Mouse (Mus musculus) fat pad, adult 2 months (tissue): Measurements from ENCODE around the gene Popdc2.
A peak's percentile ranks its signal among the peaks of the same experiment; 100 is the strongest.
"Not testable (repeated sequence)": the region's sequence is repeated elsewhere in the genome, so short reads cannot be mapped to it uniquely, and the experiment has no call there.

Experiments used
- DNase-seq: peaks from one replicate; pipeline ENCODE4 v3.0.0-alpha.2; 2011; ENCODE audit warnings: low read depth, low spot score; ENCODE audit errors: extremely low read depth

The Popdc2 gene

DNA sequence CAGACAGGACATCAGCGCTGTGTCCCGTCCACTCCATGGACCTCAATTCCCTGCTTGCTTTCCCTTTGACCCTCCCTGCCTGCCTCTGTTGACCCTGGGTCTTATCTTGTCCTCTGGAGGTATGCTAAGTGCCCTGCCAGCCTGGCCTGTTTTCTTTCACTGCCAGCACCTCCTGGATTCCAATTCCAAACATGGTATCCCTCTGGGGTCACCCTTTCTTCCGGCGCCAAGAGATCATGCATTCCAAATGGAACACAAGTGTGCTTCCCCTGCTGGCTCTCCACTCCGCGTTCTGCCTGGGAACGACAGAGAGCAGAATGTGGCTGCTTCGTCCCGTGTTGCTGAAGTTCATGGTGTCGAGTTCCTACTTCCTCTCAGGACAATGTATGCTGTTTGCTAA is at the start of gene Popdc2:
Popdc2 (plus strand) TSS at position 277 of the 400 bp plus-strand sequence.
- no peak for DNase-seq

DNA sequence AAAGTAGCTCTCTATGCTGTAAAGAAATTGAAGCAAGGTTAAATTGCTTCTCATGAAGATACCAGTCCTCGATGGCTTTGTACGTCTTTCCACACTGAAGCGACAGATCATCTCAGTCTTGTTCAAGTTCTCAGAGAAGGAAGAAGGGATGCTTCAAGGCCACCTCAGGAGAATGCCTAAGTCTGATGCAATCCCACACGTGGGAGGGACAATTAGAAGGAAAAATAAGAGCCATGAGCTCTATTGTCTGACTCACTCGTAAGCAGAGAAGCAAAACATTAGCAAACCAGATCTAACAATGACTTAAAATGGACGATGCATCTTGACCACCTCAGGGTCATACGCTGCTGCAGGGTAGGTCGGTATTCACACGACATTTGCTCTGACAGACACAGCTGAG is 43.5 kb upstream of the Popdc2 start:
- peak; percentile 21 for DNase-seq

DNA sequence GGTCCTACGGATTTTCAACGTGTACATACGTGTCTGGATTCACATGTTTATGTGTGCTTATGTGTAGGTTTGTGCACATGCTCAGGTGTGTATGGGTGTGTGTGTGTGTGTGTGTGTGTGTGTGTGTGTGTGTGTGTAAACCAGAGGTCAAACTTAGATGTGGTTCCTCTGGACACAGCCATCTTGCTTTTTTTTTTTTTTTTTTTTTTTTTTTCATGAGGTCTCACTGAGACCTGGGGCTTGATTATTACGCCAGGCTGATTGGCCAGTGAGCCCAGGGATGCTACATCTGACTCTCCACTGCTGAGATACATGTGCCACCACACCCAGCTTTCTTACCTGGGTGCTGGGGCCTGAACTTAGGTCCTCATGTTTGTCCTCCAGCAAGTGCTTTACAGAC is 42.9 kb upstream of the Popdc2 start:
- DNase-seq = no peak

DNA sequence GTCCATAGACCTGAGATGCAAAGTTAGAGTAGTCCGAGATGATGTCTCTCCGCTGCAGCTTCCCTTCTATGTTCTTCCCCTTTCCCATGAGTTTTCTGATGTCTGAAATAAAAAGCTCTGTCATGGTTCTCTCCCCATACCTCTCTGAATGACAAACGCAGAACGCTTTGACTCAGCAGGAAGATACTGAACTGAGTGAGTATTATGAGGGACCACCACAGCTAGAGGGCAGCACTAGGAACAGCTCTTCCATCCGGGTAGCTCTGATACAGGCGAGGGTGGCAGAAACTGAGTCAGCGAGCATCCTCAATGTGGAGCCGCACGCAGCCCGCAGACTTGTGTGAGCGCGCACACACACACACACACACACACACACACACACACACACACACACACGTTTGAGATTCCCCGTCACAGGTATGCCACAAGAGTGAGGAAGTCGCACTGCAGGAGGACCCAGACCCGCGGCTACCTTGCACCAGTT is 40.5 kb upstream of the Popdc2 start:
- no peak for DNase-seq

DNA sequence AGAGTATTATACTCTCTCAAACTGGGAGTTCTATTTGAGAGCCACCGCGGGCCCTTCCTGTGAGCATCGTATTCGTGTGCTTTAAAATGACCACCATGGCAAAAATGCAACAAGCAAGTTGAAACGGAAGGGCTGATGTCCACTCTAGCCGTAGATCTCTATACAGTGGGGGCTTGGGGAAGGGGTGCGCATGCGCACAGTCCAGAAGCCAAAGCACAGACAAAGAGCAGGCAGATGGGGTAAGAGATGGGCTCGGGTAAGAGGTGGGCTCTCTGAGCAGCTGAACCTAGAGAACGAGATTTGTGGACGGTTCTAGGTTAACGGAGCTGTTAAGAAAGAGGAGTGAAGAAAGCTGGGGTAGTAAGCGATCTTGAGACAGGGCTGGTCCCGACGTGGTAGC is 37.7 kb upstream of the Popdc2 start:
- DNase-seq = no peak

DNA sequence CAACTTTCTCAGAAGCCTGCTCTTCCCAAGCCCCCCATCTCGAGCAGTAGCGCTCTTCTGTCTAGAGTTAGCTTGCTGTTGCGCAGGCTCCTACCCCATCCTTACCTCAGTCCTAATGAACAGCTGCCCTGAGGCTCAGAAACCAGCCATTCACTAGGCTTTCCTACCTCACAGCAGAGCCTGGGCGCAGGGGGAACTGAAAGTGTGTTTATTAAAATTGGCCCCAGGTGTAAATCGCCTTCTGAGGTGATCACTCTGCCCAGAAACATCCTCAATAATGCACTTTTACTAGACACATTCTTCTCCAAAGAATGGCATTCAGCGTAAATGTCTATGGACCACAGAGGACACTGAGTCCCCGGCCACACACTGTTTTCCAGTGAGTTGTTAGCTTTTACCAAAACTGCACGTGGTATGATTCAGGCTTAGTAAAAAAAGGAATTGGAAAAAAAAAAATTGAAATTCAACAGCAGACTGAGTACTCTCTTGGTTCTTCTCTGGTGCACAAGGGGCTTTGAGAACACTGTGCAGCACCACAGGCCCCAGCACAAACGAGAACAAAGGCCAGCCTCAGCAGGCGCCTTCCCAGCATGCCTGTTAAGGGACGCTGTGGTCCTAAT is 35.1 kb upstream of the Popdc2 start:
- no peak for DNase-seq

DNA sequence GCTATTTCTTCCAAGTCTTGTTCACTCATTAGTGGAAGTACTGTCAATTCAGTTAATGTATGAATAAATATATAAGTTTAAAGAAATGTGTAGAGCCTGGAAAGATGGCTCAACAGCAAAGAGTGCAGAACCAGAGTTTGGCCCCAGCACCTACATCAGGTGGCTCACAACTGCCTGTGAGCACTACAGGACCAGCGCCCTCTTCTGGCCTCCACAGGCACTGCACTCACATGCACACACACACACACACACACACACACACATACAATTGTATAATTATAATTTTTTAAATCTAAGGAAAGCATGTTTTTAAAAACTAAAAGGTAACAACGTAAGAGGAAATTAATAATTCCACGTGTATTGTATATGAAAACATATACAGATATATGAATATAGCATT is 32.7 kb upstream of the Popdc2 start:
- no peak for DNase-seq

DNA sequence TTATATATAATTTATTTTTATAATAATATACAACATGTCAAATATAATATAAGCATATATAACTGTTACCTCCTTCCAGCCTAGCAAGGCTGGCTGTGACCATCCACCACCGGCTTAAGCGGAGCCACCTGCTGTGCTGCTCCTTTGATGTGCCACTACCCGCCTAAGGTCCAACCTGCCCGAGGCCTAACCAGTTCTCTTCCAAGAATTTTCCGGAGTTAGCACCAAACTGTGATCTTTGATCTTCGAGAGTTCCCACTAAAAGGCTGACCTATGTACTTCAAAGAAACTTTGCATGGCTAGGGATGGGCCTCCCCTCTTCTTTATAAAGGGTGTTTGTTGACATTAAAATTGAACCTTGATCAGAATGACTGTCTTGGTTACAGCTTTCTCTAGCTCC is 27.6 kb upstream of the Popdc2 start:
- no peak for DNase-seq

DNA sequence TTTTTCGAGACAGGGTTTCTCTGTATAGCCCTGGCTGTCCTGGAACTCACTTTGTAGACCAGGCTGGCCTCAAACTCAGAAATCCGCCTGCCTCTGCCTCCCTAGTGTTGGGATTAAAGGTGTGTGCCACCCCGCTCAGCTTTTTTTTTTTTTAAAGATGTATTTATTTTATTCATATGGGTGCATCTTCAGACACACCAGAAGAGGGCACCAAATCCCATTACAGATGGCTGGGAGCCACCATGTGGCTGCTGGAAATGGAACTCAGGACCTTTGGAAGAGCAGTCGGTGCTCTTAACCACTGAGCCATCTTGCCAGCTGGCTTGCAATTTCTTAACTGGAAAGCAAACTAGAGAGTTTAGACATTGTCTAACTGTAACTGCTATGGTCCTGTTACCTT is 23.9 kb upstream of the Popdc2 start:
- not testable (repeated sequence) for DNase-seq

DNA sequence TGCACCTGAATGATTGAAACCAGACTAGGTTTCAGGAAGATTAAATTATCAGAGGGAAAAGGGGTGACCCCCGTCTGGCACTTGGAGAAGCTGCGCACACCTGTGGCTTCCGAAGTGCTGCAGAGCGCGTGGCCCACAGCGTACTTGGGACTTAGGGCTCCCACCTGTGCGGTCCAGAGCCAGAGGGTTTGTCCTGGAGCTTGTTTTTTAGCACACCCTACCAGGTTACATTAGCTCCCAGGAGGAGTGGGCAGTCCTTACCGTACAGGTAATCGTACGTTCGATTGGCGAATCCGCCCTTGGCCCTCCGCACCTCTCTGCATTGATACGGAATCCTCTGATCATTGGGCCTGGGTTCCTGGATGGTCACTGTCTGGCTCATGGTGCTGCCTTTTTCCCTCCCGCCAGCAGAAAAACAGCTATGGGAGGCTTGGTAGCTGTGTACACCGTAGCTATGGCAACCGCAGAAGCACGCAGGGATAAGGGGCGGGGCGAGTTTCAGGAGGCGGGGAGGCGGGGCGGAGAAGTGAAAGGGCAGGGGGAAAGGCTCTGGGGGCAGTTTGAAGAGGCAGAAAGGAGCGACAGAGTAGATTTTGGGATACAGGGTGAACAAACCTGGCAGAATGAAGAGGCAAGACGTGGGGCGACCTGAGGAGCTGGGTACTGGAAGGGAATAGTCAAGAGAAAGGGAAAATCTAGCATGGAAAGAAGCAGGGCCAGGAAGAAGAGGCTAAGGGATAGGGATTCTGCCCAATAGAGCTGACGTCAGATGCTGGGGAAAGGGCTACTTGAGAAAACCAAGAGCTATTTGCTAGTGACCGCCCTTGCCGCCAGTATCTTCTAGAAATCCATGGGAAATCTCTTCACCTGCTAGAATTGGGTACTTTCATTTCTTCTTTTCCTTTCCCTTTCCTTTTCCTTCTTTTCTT is 20.3 kb upstream of the Popdc2 start, which contains the start of gene Maats1:
Maats1 (minus strand) TSS at position 748 of the 929 bp plus-strand sequence.
- no peak for DNase-seq

DNA sequence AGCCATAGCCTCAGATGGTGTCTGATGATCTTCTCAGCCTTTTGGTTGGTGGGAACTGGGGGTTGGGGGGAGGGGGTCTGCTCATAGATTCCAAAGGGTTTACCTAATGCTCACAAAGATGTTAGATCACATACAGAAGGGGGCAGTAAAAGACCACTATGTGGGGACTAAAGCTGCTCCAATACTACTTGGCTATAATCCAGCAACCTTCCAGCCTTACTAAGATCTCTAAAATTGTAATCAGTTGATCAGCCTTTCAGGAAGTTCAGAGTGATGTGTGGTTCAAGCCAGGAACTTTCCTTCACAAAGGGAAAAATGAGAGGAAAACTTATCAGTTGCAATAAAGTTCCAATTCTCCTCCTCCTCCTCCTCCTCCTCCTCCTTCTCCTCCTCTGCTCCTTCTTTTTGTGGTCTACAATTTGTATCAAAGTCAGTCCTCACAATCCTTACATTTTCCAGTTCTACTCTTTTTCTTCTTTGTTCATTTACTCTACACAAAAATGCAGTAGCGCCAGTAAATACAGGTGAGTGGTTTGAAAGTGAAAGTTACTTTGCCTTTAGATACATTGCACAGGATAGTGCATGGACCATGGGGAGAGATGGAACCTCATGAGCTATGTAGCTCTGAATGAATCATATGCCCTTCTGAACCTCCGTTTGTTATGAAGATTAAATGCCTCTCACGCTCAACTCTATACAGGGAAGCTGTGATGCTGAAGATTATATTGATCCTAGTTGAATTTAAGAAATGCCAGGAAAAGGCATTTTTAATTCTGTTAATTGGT is 16.9 kb upstream of the Popdc2 start:
- DNase-seq = no peak

DNA sequence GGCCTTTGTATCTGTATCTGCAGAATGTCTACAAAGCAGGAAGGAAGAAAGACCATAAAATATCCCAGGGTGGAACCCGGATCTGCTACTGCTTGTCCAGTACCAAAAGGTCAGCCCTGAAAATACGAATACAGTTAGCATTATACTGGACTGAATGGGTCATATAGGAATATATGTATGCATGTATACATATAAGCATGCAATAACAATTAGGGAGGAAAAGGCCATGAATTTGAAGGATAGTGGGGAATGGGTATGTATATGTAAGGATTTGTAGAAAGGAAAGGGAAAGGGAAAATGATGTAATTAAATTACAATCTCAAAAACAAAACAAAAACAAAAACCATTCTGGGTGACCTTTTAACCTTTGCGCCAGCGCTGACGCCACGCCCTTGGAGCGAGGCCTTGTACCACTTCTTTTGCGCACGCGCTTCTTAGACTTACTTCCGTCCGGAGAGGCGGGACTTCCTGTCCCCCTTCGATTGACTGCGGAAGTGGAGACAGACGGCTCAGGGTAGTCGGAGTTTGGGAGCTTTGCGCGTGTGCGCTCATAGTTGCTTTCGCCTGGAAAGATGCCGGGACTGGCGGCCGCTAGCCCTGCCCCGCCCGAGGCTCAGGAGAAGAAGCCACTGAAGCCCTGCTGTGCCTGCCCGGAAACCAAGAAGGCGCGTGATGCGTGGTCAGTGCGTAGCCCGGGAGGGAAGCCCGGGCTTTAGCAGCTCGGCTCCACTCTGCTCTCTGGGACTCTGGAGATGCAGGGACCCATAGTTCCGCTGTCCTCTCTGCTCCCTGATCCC is 15.3 kb upstream of the Popdc2 start, which contains the start of the genes Cox17 and Gm21987:
Cox17 (plus strand) TSS at position 463 of the 797 bp plus-strand sequence.
Gm21987 (plus strand) TSS at position 512 of the 797 bp plus-strand sequence.
- peak; percentile 52 for DNase-seq

DNA sequence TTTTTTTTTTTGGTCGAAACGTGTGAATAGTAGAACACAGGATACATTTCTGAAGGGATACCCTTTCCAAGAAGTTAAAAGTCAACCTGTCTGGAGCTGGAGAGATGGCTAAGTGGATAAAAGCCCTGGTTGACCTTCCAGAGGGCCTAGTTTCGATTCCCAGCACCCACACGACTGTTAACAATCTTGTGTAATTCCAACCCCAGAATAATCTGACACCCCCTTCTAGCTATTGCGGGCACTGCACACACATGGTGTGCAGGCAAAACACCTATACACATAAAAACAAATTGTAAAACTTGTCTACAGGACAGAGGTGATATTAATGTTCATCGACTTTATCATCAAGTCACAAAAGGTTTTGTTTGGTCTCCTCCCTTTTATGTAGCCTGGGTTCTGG is 14.4 kb upstream of the Popdc2 start:
- DNase-seq = no peak

DNA sequence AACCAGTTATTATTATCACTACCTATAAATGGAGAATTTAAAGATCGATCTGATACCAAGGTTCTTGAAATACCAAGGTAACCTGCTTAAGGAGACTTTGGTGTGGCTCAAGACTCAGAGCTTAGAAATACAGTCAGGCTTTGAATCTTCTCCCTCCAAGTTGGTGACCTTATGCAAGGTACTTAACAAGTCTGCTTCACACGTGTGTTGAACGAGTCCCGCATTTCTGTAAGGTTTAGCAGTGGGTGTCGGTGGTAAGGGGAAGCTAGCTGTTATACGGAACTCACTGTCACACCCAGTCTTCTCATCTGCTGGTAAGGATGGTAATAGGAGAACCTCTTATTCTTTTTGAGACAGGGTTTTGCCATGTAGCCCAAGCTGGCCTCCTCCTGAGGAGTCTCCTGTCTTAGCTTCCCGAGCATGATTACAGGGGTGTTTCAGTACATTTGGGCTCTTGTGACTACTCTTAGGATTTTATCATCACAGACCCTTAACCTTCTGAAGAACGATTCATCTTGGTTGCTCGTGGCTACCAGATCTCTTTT is 13.7 kb upstream of the Popdc2 start:
- DNase-seq = no peak

DNA sequence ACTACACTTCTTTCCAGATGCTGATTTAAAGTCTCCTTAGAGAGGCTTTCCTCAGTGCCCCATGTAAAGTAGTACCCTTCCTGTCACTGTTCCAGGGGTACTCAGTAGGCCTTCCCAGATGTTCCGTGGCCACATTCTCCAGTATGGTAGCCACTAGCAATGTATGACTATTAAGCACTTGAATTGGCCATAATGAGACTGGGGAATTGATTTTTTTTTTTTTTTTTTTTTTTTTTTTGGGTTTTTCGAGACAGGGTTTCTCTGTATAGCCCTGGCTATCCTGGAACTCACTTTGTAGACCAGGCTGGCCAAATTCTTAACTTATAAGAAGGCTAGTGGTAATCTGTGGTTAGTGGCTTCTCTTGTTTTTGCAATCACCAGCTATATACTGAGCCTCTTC is 12.1 kb upstream of the Popdc2 start:
- no peak for DNase-seq

DNA sequence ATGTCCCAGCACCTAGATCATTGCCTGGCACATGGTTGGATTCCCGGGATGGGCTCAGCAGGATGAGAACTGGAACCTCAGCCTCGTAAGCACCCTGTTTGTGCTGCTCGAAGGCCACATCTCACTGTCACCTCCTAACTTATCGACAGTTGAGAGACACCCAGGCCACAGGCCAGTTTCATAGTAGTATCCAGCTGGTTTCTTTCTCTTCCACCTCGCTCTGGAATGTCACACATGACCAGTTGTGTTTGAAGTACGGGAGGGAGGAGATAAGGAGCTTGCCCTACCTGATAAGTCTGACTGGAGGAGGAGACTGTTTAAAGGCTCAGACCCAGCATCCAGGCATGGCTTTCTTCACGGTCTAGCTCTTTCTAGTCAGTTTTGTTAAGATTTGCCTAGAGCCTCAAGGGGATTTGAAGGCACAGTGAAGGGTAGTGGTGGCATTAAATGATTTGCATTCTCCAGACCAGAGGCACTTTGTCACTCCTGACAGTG is 11.6 kb upstream of the Popdc2 start:
- DNase-seq = no peak

DNA sequence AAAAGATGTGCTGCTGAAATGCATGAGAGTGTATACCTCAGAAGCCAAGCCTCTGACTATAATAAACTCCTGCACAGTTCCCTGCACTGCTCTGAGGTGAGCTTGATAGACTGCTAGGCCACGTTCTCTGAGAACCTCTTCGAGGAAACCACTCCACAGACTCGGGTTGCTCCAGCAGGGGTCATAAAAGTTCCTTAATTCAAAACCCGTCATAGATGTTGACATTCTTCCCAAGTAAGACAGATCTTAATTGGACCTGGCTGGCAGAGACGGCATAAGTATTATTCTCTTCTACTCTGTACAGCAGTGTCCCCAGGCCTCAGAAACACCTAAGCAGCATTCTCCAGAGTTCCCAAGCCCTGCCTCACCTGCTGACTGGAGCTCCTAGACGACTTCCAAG is 11.1 kb upstream of the Popdc2 start:
- DNase-seq = no peak

DNA sequence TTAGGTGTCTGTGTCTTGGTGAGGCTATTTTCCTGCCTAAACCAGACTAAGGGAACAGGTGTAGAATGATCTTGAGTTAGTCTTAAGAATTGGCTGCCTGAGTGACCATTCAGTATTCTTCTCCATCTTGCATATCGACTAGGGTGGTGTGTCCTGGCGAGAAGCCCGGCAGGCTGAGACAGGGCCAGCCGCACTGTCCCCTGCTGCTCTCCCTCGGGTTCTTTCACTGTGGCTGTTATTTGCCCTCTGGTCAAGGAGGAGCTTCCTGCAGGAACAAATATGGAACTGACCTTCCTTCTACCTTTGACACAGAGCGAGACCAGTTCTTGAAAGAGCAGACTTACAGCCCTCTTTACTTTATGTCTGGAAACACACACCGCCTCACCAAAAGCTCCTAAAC is 10.0 kb upstream of the Popdc2 start:
- DNase-seq = no peak

DNA sequence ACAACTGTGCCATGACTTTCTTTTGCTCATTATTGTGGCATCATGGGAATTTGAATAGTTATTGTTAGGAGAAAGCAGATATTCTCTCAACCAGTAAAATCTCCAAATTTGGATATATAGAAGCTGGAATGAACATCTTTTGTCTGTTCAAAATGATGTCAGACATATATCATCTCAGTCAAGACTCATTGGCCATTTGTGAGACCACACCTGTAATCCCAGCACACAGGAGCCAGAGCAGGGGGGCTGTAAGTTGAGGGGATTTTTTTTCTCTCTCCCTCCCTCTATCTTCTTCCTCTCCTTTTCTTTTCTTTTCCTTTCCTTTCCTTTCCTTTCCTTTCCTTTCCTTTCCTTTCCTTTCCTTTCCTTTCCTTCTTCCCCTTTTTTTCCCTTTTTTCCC is 9.2 kb upstream of the Popdc2 start:
- DNase-seq = no peak

DNA sequence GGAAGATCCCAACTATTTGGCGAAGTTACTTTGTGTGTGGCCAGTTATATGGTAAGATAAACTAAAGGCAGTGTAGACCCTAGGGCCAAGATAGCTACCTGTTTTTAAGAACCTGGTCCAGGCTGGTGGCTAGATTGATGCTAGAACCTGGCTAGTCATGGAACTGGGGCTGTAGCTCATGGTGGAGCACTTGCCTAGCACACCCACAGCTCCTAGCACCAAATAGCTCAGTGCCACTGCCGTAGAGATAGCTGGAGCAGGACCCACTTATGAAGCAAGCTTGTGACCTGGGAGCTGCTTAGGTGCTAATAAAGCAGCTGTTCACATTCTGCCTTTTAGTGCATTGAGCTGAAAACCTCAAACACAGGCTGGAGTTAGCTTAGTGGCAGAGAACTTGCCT is 8.4 kb upstream of the Popdc2 start:
- DNase-seq = no peak
